ENCODE assay signal across 8 mouse cellular contexts in genomic region chr12:40498928-40499626, GRCm38 (mm10). TPM values are rescaled to one million over a fixed set of nuclear protein-coding genes. Genes with fewer than 3 reads are reported as not detected.
DNase-seq lines count a peak whose midpoint lies in the region; ATAC-seq lines count a peak whose summit lies in the region.

No protein-coding gene starts in this region.

- H3K4me1 ChIP-seq in forebrain, embryonic 10.5 days = peaks cover 17% of the 10 kb centered on the region
- H3K4me1 ChIP-seq in forebrain, embryonic 12.5 days = peaks cover 9% of the 10 kb centered on the region; the same call in 1 of the 2 replicates
- H3K4me1 ChIP-seq in stomach, embryonic 15.5 days = peaks cover 6% of the 10 kb centered on the region; the same call in 1 of the 2 replicates

- WGBS in forebrain, embryonic 10.5 days = 76% methylated on average over 15 of the region's 15 CpGs
- WGBS in forebrain, embryonic 12.5 days = 74% methylated on average over 15 of the region's 15 CpGs
- 56% methylated on average over 15 of the region's 15 CpGs for WGBS in stomach, embryonic 15.5 days

- DNase-seq in forebrain, embryonic 10.5 days (ENCODE audit: extremely low spot score, low spot score) = no peak
- peak; percentile 37 for DNase-seq in 3T3-L1 (ENCODE audit: low read depth, low spot score)
- peak; percentile 95 to 98 for DNase-seq in cerebellum, postnatal 14 days
- peak; percentile 39 to 52 for DNase-seq in heart, adult 9 months (ENCODE audit: low spot score in 2 of 2)
- peak; percentile 32 to 67 for DNase-seq in kidney, postnatal 36 days

- peak overlapping the region; percentile 22; the same call in 1 of the 2 replicates for H3K27ac ChIP-seq in forebrain, embryonic 10.5 days
- H3K27ac ChIP-seq in forebrain, embryonic 12.5 days = no peak overlapping the region
- no peak overlapping the region for H3K27ac ChIP-seq in stomach, embryonic 15.5 days

- H3K4me3 ChIP-seq in forebrain, embryonic 10.5 days = no peak overlapping the region
- no peak overlapping the region for H3K4me3 ChIP-seq in forebrain, embryonic 12.5 days (replicated peaks)
- no peak overlapping the region for H3K4me3 ChIP-seq in stomach, embryonic 15.5 days (replicated peaks)

- H3K27me3 ChIP-seq in forebrain, embryonic 10.5 days (ENCODE audit: poor library complexity, severe bottlenecking) = no peaks in the 10 kb centered on the region
- H3K27me3 ChIP-seq in forebrain, embryonic 12.5 days = no peaks in the 10 kb centered on the region
- no peaks in the 10 kb centered on the region for H3K27me3 ChIP-seq in stomach, embryonic 15.5 days (replicated peaks)

- no peaks in the 10 kb centered on the region for H3K36me3 ChIP-seq in forebrain, embryonic 10.5 days (replicated peaks)
- H3K36me3 ChIP-seq in forebrain, embryonic 12.5 days (replicated peaks) = no peaks in the 10 kb centered on the region
- H3K36me3 ChIP-seq in stomach, embryonic 15.5 days = no peaks in the 10 kb centered on the region

- H3K4me2 ChIP-seq in forebrain, embryonic 12.5 days = no peak overlapping the region
- no peak overlapping the region for H3K4me2 ChIP-seq in stomach, embryonic 15.5 days

- H3K9me3 ChIP-seq in forebrain, embryonic 10.5 days = no peaks in the 10 kb centered on the region
- H3K9me3 ChIP-seq in forebrain, embryonic 12.5 days = no peaks in the 10 kb centered on the region
- no peaks in the 10 kb centered on the region for H3K9me3 ChIP-seq in stomach, embryonic 15.5 days

- H3K9ac ChIP-seq in forebrain, embryonic 12.5 days = no peak overlapping the region
- no peak overlapping the region for H3K9ac ChIP-seq in stomach, embryonic 15.5 days

- ATAC-seq in forebrain, embryonic 12.5 days (ENCODE audit: low FRiP score) = no peak
- peak; percentile 22; the same call in 1 of the 2 replicates for ATAC-seq in stomach, embryonic 15.5 days (ENCODE audit: insufficient read depth, low FRiP score, low read depth)
- ATAC-seq in megakaryocyte-erythroid progenitor cell, adult 5-6 weeks (replicated peaks; ENCODE audit: low FRiP score, low TSS enrichment, poor library complexity, severe bottlenecking) = no peak

RNA-seq across cellular contexts. Expression of gene Dock4, which starts 53.3 kb away (rescaled TPM):
- polyA plus RNA-seq in forebrain, embryonic 10.5 days (2016; fragmentation: Nextera tagmentation; extraction: Ambion mirVana) = 12.9 and 16.2 TPM in 2 replicates
- 25.9 and 32.7 TPM in 2 replicates for polyA plus RNA-seq in forebrain, embryonic 12.5 days (2016; fragmentation: Nextera tagmentation; extraction: Ambion mirVana)
- polyA plus RNA-seq in stomach, embryonic 15.5 days (2015; fragmentation: Nextera tagmentation; extraction: Ambion mirVana) = 7.8 and 7.9 TPM in 2 replicates
- 0.15 TPM in 1 of 2 replicates, not detected in the other for total RNA-seq in megakaryocyte-erythroid progenitor cell, adult 5-6 weeks (2014; fragmentation: Nextera tagmentation)
- 0.38 TPM in 1 of 2 replicates, not detected in the other for total RNA-seq in megakaryocyte-erythroid progenitor cell, adult 5-6 weeks (2017)

RNA-seq across cellular contexts. Expression of gene Zfp277, which starts 53.4 kb away (rescaled TPM):
- 36.6 and 37.3 TPM in 2 replicates for polyA plus RNA-seq in forebrain, embryonic 10.5 days (2016; fragmentation: Nextera tagmentation; extraction: Ambion mirVana)
- 29.7 and 29.8 TPM in 2 replicates for polyA plus RNA-seq in forebrain, embryonic 12.5 days (2016; fragmentation: Nextera tagmentation; extraction: Ambion mirVana)
- polyA plus RNA-seq in stomach, embryonic 15.5 days (2015; fragmentation: Nextera tagmentation; extraction: Ambion mirVana) = 32.4 and 34.2 TPM in 2 replicates
- total RNA-seq in megakaryocyte-erythroid progenitor cell, adult 5-6 weeks (2014; fragmentation: Nextera tagmentation) = 16.7 and 17.5 TPM in 2 replicates
- 25.5 and 34.8 TPM in 2 replicates for total RNA-seq in megakaryocyte-erythroid progenitor cell, adult 5-6 weeks (2017)
